In genomic region chr3:53044238-53044637, GRCm38 (mm10) we compare ENCODE assay signal across 8 mouse cellular contexts. TPM values are rescaled to one million over a fixed set of nuclear protein-coding genes. Genes with fewer than 3 reads are reported as not detected.
A peak's percentile ranks its signal among the peaks of the same experiment; 100 is the strongest.
DNase-seq lines count a peak whose midpoint lies in the region; ATAC-seq and TF ChIP-seq lines count a peak whose summit lies in the region.
"Had no signal": no experiment of that assay in that cellular context is flagged by ENCODE, and none has a peak within 500 bp of the region (broad histone marks: within the 10 kb centered on the region; RNA-seq: fewer than 3 reads in every experiment).

No protein-coding gene starts in this region.

- no peak for TF ChIP-seq CTCF in kidney, postnatal 0 days (IDR thresholded peaks at IDR 0.05; ENCODE audit: low read depth)
- TF ChIP-seq CTCF in midbrain, postnatal 0 days (IDR thresholded peaks at IDR 0.05) = no peak

- H3K4me2 ChIP-seq in liver, embryonic 11.5 days = peak overlapping the region; percentile 31; the same call in 1 of the 2 replicates
- H3K4me2 ChIP-seq in liver, embryonic 12.5 days = no peak overlapping the region
- peak overlapping the region; percentile 87 for H3K4me2 ChIP-seq in kidney, postnatal 0 days (ENCODE audit: low read length)
- H3K4me2 ChIP-seq in midbrain, postnatal 0 days (ENCODE audit: low read depth, low read length, poor library complexity, severe bottlenecking) = peak overlapping the region; percentile 86

- ATAC-seq in liver, embryonic 11.5 days (replicated peaks; ENCODE audit: low FRiP score) = no peak
- ATAC-seq in liver, embryonic 12.5 days = no peak
- ATAC-seq in kidney, postnatal 0 days (replicated peaks; ENCODE audit: low FRiP score, low read depth) = no peak
- ATAC-seq in midbrain, postnatal 0 days (ENCODE audit: low FRiP score) = no peak

- H3K27ac ChIP-seq in liver, embryonic 11.5 days (ENCODE audit: low read depth, low read length) = no peak overlapping the region
- H3K27ac ChIP-seq in liver, embryonic 12.5 days = no peak overlapping the region
- H3K27ac ChIP-seq in kidney, postnatal 0 days = peak overlapping the region; percentile 14; the same call in 1 of the 2 replicates
- H3K27ac ChIP-seq in midbrain, postnatal 0 days (ENCODE audit: low read depth, low read length) = no peak overlapping the region
- H3K27ac ChIP-seq: macrophage had no signal

- H3K9ac ChIP-seq in liver, embryonic 11.5 days (ENCODE audit: low read depth, low read length) = no peak overlapping the region
- H3K9ac ChIP-seq in liver, embryonic 12.5 days = no peak overlapping the region
- H3K9ac ChIP-seq in kidney, postnatal 0 days (ENCODE audit: low read depth, low read length) = no peak overlapping the region
- H3K9ac ChIP-seq in midbrain, postnatal 0 days (replicated peaks; ENCODE audit: low read length, poor library complexity, severe bottlenecking) = no peak overlapping the region

- no peaks in the 10 kb centered on the region for H3K4me1 ChIP-seq in liver, embryonic 11.5 days (replicated peaks; ENCODE audit: control insufficient read depth, insufficient read depth, low read length)
- peaks cover 3% of the 10 kb centered on the region for H3K4me1 ChIP-seq in liver, embryonic 12.5 days
- 0 out of 2 replicates have a peak, but pooled peaks cover 4% of the 10 kb centered on the region for H3K4me1 ChIP-seq in kidney, postnatal 0 days (replicated peaks; ENCODE audit: insufficient read depth, low read length)
- no peaks in the 10 kb centered on the region for H3K4me1 ChIP-seq in midbrain, postnatal 0 days (ENCODE audit: insufficient read depth, low read length)

- H3K4me3 ChIP-seq in liver, embryonic 11.5 days (ENCODE audit: low read depth, low read length) = no peak overlapping the region
- H3K4me3 ChIP-seq in liver, embryonic 12.5 days = no peak overlapping the region
- H3K4me3 ChIP-seq in kidney, postnatal 0 days (replicated peaks; ENCODE audit: low read depth, low read length) = peak overlapping the region; percentile 75
- peak overlapping the region; percentile 22 for H3K4me3 ChIP-seq in midbrain, postnatal 0 days (ENCODE audit: low read depth, low read length)

- H3K27me3 ChIP-seq in liver, embryonic 11.5 days (replicated peaks; ENCODE audit: control insufficient read depth, insufficient read depth, low read length) = peaks cover 33% of the 10 kb centered on the region
- H3K27me3 ChIP-seq in liver, embryonic 12.5 days (replicated peaks) = peaks cover 43% of the 10 kb centered on the region
- H3K27me3 ChIP-seq in kidney, postnatal 0 days (ENCODE audit: insufficient read depth, low read length) = no peaks in the 10 kb centered on the region
- no peaks in the 10 kb centered on the region for H3K27me3 ChIP-seq in midbrain, postnatal 0 days (ENCODE audit: insufficient read depth, low read length)

- 67% methylated on average over 7 of the region's 7 CpGs for WGBS in liver, embryonic 11.5 days
- WGBS in liver, embryonic 12.5 days (ENCODE audit: insufficient replicate concordance) = 69% methylated on average over 7 of the region's 7 CpGs
- WGBS in kidney, postnatal 0 days = 44% methylated on average over 7 of the region's 7 CpGs
- 62% methylated on average over 7 of the region's 7 CpGs for WGBS in midbrain, postnatal 0 days

- H3K36me3 ChIP-seq in liver, embryonic 11.5 days (ENCODE audit: control insufficient read depth, insufficient read depth, low read length) = no peaks in the 10 kb centered on the region
- no peaks in the 10 kb centered on the region for H3K36me3 ChIP-seq in liver, embryonic 12.5 days
- H3K36me3 ChIP-seq in kidney, postnatal 0 days (ENCODE audit: insufficient read depth, low read length) = no peaks in the 10 kb centered on the region
- H3K36me3 ChIP-seq in midbrain, postnatal 0 days (ENCODE audit: insufficient read depth, low read length) = no peaks in the 10 kb centered on the region

- DNase-seq in liver, embryonic 11.5 days (ENCODE audit: low spot score) = no peak
- peak; percentile 92 for DNase-seq in forelimb bud, embryonic 11.5 days (ENCODE audit: low read depth, low spot score)
- no peak for DNase-seq in kidney, postnatal 0 days (ENCODE audit: low spot score)
- no peak for DNase-seq in midbrain, postnatal 0 days (ENCODE audit: low spot score)
- no peak for DNase-seq in ovary, postnatal 14 days (ENCODE audit: low spot score)
- no peak for DNase-seq in urinary bladder, postnatal 25 days (ENCODE audit: low spot score)

- no peaks in the 10 kb centered on the region for H3K9me3 ChIP-seq in liver, embryonic 11.5 days (ENCODE audit: control insufficient read depth, low read length)
- no peaks in the 10 kb centered on the region for H3K9me3 ChIP-seq in liver, embryonic 12.5 days (replicated peaks)
- no peaks in the 10 kb centered on the region for H3K9me3 ChIP-seq in kidney, postnatal 0 days (replicated peaks; ENCODE audit: low read length)
- H3K9me3 ChIP-seq in midbrain, postnatal 0 days (ENCODE audit: low read length) = no peaks in the 10 kb centered on the region

RNA-seq across cellular contexts. Expression of gene Lhfp, which starts 2.9 kb away (rescaled TPM):
- 12.9 and 13.1 TPM in 2 replicates for polyA plus RNA-seq in liver, embryonic 11.5 days (2014; fragmentation: Nextera tagmentation; extraction: Ambion mirVana)
- polyA plus RNA-seq in liver, embryonic 12.5 days (2016; fragmentation: Nextera tagmentation; extraction: Ambion mirVana) = 6.3 and 6.9 TPM in 2 replicates
- polyA plus RNA-seq in kidney, postnatal 0 days (2015; fragmentation: Nextera tagmentation; extraction: Ambion mirVana) = 161 and 166 TPM in 2 replicates
- total RNA-seq in midbrain, postnatal 0 days (2014; rRNA removed) = 49.3 and 50.3 TPM in 2 replicates
- polyA plus RNA-seq in midbrain, postnatal 0 days (2015; fragmentation: Nextera tagmentation; extraction: Ambion mirVana) = 59.7 and 62.9 TPM in 2 replicates

RNA-seq across cellular contexts. Expression of gene Cog6, which starts 27.2 kb away (rescaled TPM):
- 28.7 and 34.3 TPM in 2 replicates for polyA plus RNA-seq in liver, embryonic 11.5 days (2014; fragmentation: Nextera tagmentation; extraction: Ambion mirVana)
- 19.2 and 21.5 TPM in 2 replicates for polyA plus RNA-seq in liver, embryonic 12.5 days (2016; fragmentation: Nextera tagmentation; extraction: Ambion mirVana)
- polyA plus RNA-seq in kidney, postnatal 0 days (2015; fragmentation: Nextera tagmentation; extraction: Ambion mirVana) = 42.1 and 44.4 TPM in 2 replicates
- 37.2 and 37.5 TPM in 2 replicates for total RNA-seq in midbrain, postnatal 0 days (2014; rRNA removed)
- polyA plus RNA-seq in midbrain, postnatal 0 days (2015; fragmentation: Nextera tagmentation; extraction: Ambion mirVana) = 28.0 and 30.9 TPM in 2 replicates

Comparison
In these comparisons a context has a peak if more than half of its experiments do, and no peak if none do; other contexts are left out.
1. H3K4me3 ChIP-seq: peak in kidney, postnatal 0 days (single experiment) and midbrain, postnatal 0 days (single experiment); none in liver, embryonic 11.5 days (single experiment) and liver, embryonic 12.5 days (single experiment).